Mouse (Mus musculus) olfactory bulb, adult 2 months (tissue): ENCODE results near the gene Tekt4.

Experiments
- CTCF ChIP-seq: fragments of 200-500 bp; IDR thresholded peaks from 2 replicates; pipeline ENCODE4 v1.5.1; 2012; ENCODE audit warnings: low read depth, mild to moderate bottlenecking, low read length, moderate library complexity; ENCODE audit not compliant: insufficient read depth
- POLR2A ChIP-seq: fragments of 200-500 bp; IDR thresholded peaks from 2 replicates; pipeline ENCODE4 v1.6.1; 2012; ENCODE audit warnings: mild to moderate bottlenecking, low read depth, low read length, moderate library complexity; ENCODE audit not compliant: insufficient read depth

DNA sequence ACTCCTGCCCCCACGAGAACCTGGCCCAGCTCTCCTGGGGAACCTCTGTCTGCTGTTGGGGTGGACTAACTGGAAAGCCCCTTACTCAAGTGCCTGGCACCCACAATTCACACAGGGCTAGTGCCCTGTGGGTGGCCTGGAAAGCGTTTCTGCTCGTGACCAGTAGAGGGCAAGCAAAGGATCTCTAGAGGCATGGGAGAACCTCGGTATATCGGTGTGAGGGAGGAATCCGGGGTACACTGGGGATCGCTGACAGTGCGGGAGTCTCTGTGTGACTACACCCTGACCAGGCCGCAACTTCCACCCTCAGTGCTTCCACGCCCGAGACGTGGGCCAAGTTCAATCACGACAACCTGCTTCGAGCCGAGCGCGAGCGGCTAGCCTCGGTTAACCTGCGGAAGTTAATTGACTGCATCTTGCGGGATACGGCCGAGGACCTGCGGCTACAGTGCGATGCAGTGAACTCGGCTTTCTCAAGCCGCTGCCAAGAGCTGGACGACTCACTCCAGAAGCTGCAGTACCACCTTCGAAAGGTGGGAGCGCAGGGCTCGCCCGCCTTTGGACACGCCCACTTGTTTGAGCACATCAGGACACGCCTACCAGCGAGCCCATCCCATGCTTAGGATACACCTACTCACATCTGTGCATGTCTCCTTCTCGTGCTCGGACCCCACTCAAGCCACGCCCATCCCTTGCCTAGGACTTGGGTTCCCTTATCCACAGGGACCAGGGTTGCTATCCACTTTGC is 20.1 kb downstream of the Tekt4 start:
- TF ChIP-seq CTCF: peak; percentile 57; the same call in 1 of the 2 replicates
- no peak for TF ChIP-seq POLR2A
